Mouse (Mus musculus): ENCODE data around the gene Rabgap1l.

- TF ChIP-seq POLR2A (IDR thresholded peaks at IDR 0.05; ENCODE audit: low read depth, low read length) (no peak), CTCF (IDR thresholded peaks at IDR 0.05; ENCODE audit: extremely low read depth, insufficient read depth, insufficient read length, insufficient replicate concordance) (no peak)
Measured at GRCm38 (mm10) chr1:160227850-160228249, 565.2 kb downstream of the Rabgap1l start.

Data from spleen, adult 2 months (tissue).